Mouse (Mus musculus): Measurements from ENCODE around the gene Rassf1. TPM values are rescaled to one million over a fixed set of nuclear protein-coding genes. Genes with fewer than 3 reads are reported as not detected.

The Rassf1 gene
- polyA plus RNA-seq, 1 experiment from 2014 or later = 15.1 TPM

GRCm38 (mm10) chr9:107606591-107606990 is 55.2 kb downstream of the Rassf1 start:
- Histone ChIP-seq H3K4me2 (ENCODE audit: low read depth, low read length) (peak overlapping the region; percentile 51), H3K9me3 (ENCODE audit: low read length) (no peaks in the 10 kb centered on the region), H3K4me1 (ENCODE audit: insufficient read depth) (peaks cover 26% of the 10 kb centered on the region), H3K9ac (replicated peaks) (no peak overlapping the region; the same call in 1 of the 2 replicates), H3K36me3 (replicated peaks; ENCODE audit: insufficient read depth, low read length) (no peaks in the 10 kb centered on the region), H3K27ac (ENCODE audit: low read depth) (no peak overlapping the region), H3K4me3 (ENCODE audit: low read depth, low read length) (peak overlapping the region; percentile 10; the same call in 1 of the 2 replicates), H3K27me3 (ENCODE audit: insufficient read depth, low read length) (no peaks in the 10 kb centered on the region)
- DNase-seq (no peak), ATAC-seq (no peak)
- no peak for TF ChIP-seq EP300 (IDR thresholded peaks at IDR 0.05; ENCODE audit: low read depth)
- TF ChIP-seq CTCF (IDR thresholded peaks at IDR 0.05; ENCODE audit: low read depth) = no peak
- WGBS (ENCODE audit: insufficient replicate concordance) = 46% methylated on average over 9 of the region's 9 CpGs

- H3K27ac ChIP-seq (ENCODE audit: low read depth) = no peak overlapping the region
- peaks cover 31% of the 10 kb centered on the region for H3K4me1 ChIP-seq (ENCODE audit: insufficient read depth)
- H3K27me3 ChIP-seq (ENCODE audit: insufficient read depth, low read length) = no peaks in the 10 kb centered on the region
- peak overlapping the region; percentile 10; the same call in 1 of the 2 replicates for H3K4me3 ChIP-seq (ENCODE audit: low read depth, low read length)
- no peak for DNase-seq
- TF ChIP-seq EP300 (IDR thresholded peaks at IDR 0.05; ENCODE audit: low read depth) (no peak), CTCF (IDR thresholded peaks at IDR 0.05; ENCODE audit: low read depth) (no peak)
- H3K9me3 ChIP-seq (ENCODE audit: low read length) = no peaks in the 10 kb centered on the region
- ATAC-seq = no peak
- WGBS (ENCODE audit: insufficient replicate concordance) = 80% methylated on average over 2 of the region's 2 CpGs
- H3K4me2 ChIP-seq (ENCODE audit: low read depth, low read length) = peak overlapping the region; percentile 51
- no peak overlapping the region for H3K9ac ChIP-seq (replicated peaks)
- no peaks in the 10 kb centered on the region for H3K36me3 ChIP-seq (replicated peaks; ENCODE audit: insufficient read depth, low read length)
Measured at GRCm38 (mm10) chr9:107607036-107607435, 55.7 kb downstream of the Rassf1 start.

GRCm38 (mm10) chr9:107607653-107608245 is 56.4 kb downstream of the Rassf1 start:
- DNase-seq = no peak
- 45% methylated on average over 9 of the region's 9 CpGs for WGBS (ENCODE audit: insufficient replicate concordance)
- H3K27me3 ChIP-seq (ENCODE audit: insufficient read depth, low read length) = no peaks in the 10 kb centered on the region

GRCm38 (mm10) chr9:107608741-107609432 is 57.5 kb downstream of the Rassf1 start, which contains the start of gene Sema3b:
Sema3b (minus strand) TSS chr9:107609229.
- Histone ChIP-seq H3K9ac (replicated peaks) (no peak within 1 kb of the TSS), H3K4me1 (ENCODE audit: insufficient read depth) (peaks cover 37% of the 10 kb centered on the region)
- WGBS (ENCODE audit: insufficient replicate concordance) = 56% methylated on average over 12 of the region's 12 CpGs

More at GRCm38 (mm10) chr9:107607653-107608245, 56.4 kb downstream of the Rassf1 start:
- H3K9me3 ChIP-seq (ENCODE audit: low read length) = no peaks in the 10 kb centered on the region
- no peaks in the 10 kb centered on the region for H3K36me3 ChIP-seq (replicated peaks; ENCODE audit: insufficient read depth, low read length)
- TF ChIP-seq EP300 (IDR thresholded peaks at IDR 0.05; ENCODE audit: low read depth) (no peak), CTCF (IDR thresholded peaks at IDR 0.05; ENCODE audit: low read depth) (no peak)
- peak overlapping the region; percentile 6; the same call in 1 of the 2 replicates for H3K27ac ChIP-seq (ENCODE audit: low read depth)
- ATAC-seq = no peak
- H3K4me3 ChIP-seq (ENCODE audit: low read depth, low read length) = no peak overlapping the region
- no peak overlapping the region; the same call in 1 of the 2 replicates for H3K9ac ChIP-seq (replicated peaks)
- peaks cover 30% of the 10 kb centered on the region for H3K4me1 ChIP-seq (ENCODE audit: insufficient read depth)
- H3K4me2 ChIP-seq (ENCODE audit: low read depth, low read length) = peak overlapping the region; percentile 5

GRCm38 (mm10) chr9:107609433-107609830 is 58.1 kb downstream of the Rassf1 start:
- Histone ChIP-seq H3K4me2 (ENCODE audit: low read depth, low read length) (no peak overlapping the region), H3K27me3 (ENCODE audit: insufficient read depth, low read length) (no peaks in the 10 kb centered on the region), H3K36me3 (replicated peaks; ENCODE audit: insufficient read depth, low read length) (peaks cover 7% of the 10 kb centered on the region), H3K4me1 (ENCODE audit: insufficient read depth) (peaks cover 37% of the 10 kb centered on the region), H3K9ac (replicated peaks) (no peak overlapping the region), H3K4me3 (ENCODE audit: low read depth, low read length) (no peak overlapping the region), H3K27ac (ENCODE audit: low read depth) (no peak overlapping the region), H3K9me3 (ENCODE audit: low read length) (no peaks in the 10 kb centered on the region)
- ATAC-seq (no peak), DNase-seq (no peak)
- 81% methylated on average over 4 of the region's 4 CpGs for WGBS (ENCODE audit: insufficient replicate concordance)
- no peak for TF ChIP-seq CTCF (IDR thresholded peaks at IDR 0.05; ENCODE audit: low read depth)
- TF ChIP-seq EP300 (IDR thresholded peaks at IDR 0.05; ENCODE audit: low read depth) = no peak

More at GRCm38 (mm10) chr9:107608741-107609432, 57.5 kb downstream of the Rassf1 start, which contains the start of gene Sema3b:
- peaks cover 2% of the 10 kb centered on the region; the same call in 1 of the 2 replicates for H3K36me3 ChIP-seq (replicated peaks; ENCODE audit: insufficient read depth, low read length)
- peak; percentile 52 for DNase-seq
- no peaks in the 10 kb centered on the region for H3K9me3 ChIP-seq (ENCODE audit: low read length)
- ATAC-seq = no peak
- TF ChIP-seq EP300 (IDR thresholded peaks at IDR 0.05; ENCODE audit: low read depth) (no peak), CTCF (IDR thresholded peaks at IDR 0.05; ENCODE audit: low read depth) (no peak)
- H3K27ac ChIP-seq (ENCODE audit: low read depth) = peak within 1 kb of the TSS; percentile 6; the same call in 1 of the 2 replicates
- H3K4me2 ChIP-seq (ENCODE audit: low read depth, low read length) = no peak within 1 kb of the TSS; the same call in 1 of the 2 replicates
- H3K4me3 ChIP-seq (ENCODE audit: low read depth, low read length) = no peak within 1 kb of the TSS
- H3K27me3 ChIP-seq (ENCODE audit: insufficient read depth, low read length) = no peaks in the 10 kb centered on the region
